Mouse (Mus musculus): ENCODE measurements around the gene Zyg11a. TPM values are rescaled to one million over a fixed set of nuclear protein-coding genes. Genes with fewer than 3 reads are reported as not detected.
"Not testable (repeated sequence)": the region's sequence is repeated elsewhere in the genome, so short reads cannot be mapped to it uniquely, and the experiment has no call there.

The Zyg11a gene
- total RNA-seq, 2 experiments from 2014 or later, result 0.14 to 0.19 TPM

DNA sequence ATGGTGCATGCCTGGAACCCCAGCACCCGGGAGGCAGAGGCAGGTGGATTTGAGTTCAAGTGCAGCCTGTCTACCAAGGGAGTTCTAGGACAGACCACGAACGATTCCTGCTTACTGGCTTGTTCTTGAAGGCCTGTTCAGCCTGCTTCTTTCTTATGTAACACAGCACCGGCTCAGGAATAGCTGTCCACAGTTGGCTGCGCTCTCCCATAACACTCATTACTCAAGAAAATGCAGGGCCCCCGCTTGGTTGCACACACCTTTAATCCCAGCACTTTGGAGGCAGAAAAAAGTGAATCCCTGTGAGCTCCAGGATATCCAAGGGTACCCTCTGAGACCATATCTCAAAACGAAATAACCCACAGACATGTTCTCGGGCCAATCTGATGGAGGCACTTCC lies 55.9 kb downstream of the Zyg11a start:
- DNase-seq (ENCODE audit: extremely low spot score in 1 of 2, low spot score in 2 of 2), result no peak

GRCm38 (mm10) chr4:108155141-108155540 lies 62.7 kb downstream of the Zyg11a start:
- intact Hi-C loops (cut with DNase I), result not testable (repeated sequence)

More for the DNA sequence above, 55.9 kb downstream of the Zyg11a start:
- intact Hi-C loops (cut with DNase I), result no loop called here

GRCm38 (mm10) chr4:108145554-108145953 lies 72.3 kb downstream of the Zyg11a start:
- intact Hi-C loops (cut with DNase I); DNase-seq (ENCODE audit: extremely low spot score in 1 of 2, low spot score in 2 of 2): not testable (repeated sequence)

More at GRCm38 (mm10) chr4:108155141-108155540, 62.7 kb downstream of the Zyg11a start:
- not testable (repeated sequence) for DNase-seq (ENCODE audit: extremely low spot score in 1 of 2, low spot score in 2 of 2)

DNA sequence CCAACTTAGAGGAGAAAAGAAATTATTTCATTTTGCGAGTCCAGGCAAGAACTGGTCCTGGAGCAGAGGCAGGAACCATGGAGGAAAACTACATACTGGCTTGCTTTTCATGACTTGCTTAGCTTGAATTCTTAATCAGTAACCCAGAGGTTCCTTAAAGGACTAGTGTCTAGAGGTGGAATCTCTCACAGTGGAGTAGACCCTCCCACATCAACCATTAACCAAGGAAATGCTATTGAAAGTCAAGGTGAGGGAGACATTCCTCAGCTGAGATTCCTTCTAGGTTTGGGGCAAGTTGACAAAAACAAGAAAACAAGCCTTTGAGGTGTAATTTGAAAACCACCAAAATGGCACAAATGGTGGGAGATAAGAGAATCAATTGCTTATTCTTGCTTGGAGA lies 73.0 kb downstream of the Zyg11a start, which contains the start of gene Scp2:
Gene Scp2 (minus strand): TSS at position 119 of the 400 bp plus-strand sequence.
- DNase-seq (ENCODE audit: extremely low spot score in 1 of 2, low spot score in 2 of 2), result no peak
- intact Hi-C loops (cut with DNase I), result no loop called here

DNA sequence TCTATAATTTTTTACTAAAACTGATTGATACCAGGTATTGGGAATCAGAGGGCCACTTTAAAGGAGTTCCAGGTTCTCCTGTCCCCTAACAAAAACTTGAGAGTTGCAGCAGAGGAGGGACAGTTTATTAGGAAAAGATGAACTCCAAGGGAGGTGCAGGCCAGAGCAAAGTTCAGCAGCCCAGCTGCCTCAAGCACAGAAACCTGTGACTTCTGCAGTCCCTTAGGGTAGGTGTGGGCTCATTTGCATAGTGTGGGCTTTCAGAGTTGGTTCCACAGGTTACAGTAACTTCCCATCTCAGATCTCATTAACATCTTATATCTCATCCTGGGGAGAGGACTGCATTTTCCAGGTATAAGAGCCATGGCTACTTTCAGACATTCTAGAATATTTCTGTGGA lies 74.1 kb downstream of the Zyg11a start:
- DNase-seq (ENCODE audit: extremely low spot score in 1 of 2, low spot score in 2 of 2), result no peak
- intact Hi-C loops (cut with DNase I), result no loop called here

GRCm38 (mm10) chr4:108143178-108143577 lies 74.7 kb downstream of the Zyg11a start:
- DNase-seq (ENCODE audit: extremely low spot score in 1 of 2, low spot score in 2 of 2); intact Hi-C loops (cut with DNase I): not testable (repeated sequence)

GRCm38 (mm10) chr4:108136938-108137337 lies 80.9 kb downstream of the Zyg11a start:
- no peak for DNase-seq (ENCODE audit: extremely low spot score in 1 of 2, low spot score in 2 of 2)
- intact Hi-C loops (cut with DNase I), result no loop called here

Other genes with a start within 250 kb of the Zyg11a start
- gene Slc1a7, start 249.7 kb downstream of the Zyg11a start, total RNA-seq (2021), result not detected
- 1 to 10 TPM; 4.4 to 5.8 TPM for gene Podn, start 121.6 kb downstream of the Zyg11a start, total RNA-seq (2021)
- 10 to 100 TPM; 73.0 to 79.6 TPM for gene Scp2, start 73.0 kb downstream of the Zyg11a start, total RNA-seq (2021)
- 10 to 100 TPM in 1 of 2 experiments, 1 to 10 TPM in 1; 9.4 to 11.0 TPM for gene Echdc2, start 52.6 kb downstream of the Zyg11a start, total RNA-seq (2021)
- gene Zyg11b, start 83.0 kb upstream of the Zyg11a start, total RNA-seq (2021), result 100 to 1,000 TPM; 151 to 166 TPM
- 10 to 100 TPM; 36.8 to 39.7 TPM for gene Coa7, start 110.1 kb upstream of the Zyg11a start, total RNA-seq (2021)
- not detected for gene Shisal2a, start 165.3 kb upstream of the Zyg11a start, total RNA-seq (2021)
- 10 to 100 TPM in 1 of 2 experiments, 1 to 10 TPM in 1; 9.9 to 14.9 TPM for gene Gpx7, start 188.9 kb upstream of the Zyg11a start, total RNA-seq (2021)
- gene Tut4, start 241.4 kb upstream of the Zyg11a start, total RNA-seq (2021), result 10 to 100 TPM; 41.5 to 42.0 TPM

Data from left cerebral cortex, postnatal 10 days (tissue).